Mouse (Mus musculus) thymus, adult 2 months (tissue): ENCODE results near the gene BC049352. TPM values are rescaled to one million over a fixed set of nuclear protein-coding genes. Genes with fewer than 3 reads are reported as not detected.

Experiments used
- DNase-seq: peaks from one replicate; pipeline ENCODE4 v3.0.0; 2021
- H3K27ac ChIP-seq: fragments of 200-500 bp; 2 replicates; pipeline ENCODE4 v1.5.1; 2012; ENCODE audit warnings: low read length, control low read depth; ENCODE audit not compliant: control insufficient read depth, insufficient read depth
- H3K27me3 ChIP-seq: fragments of 200-500 bp; 2 replicates; pipeline ENCODE4 v1.6.1; 2012; ENCODE audit warnings: mild to moderate bottlenecking, low read length, moderate library complexity, mixed read lengths; ENCODE audit not compliant: control insufficient read depth, insufficient read depth
- H3K36me3 ChIP-seq: fragments of 200-500 bp; 2 replicates; pipeline ENCODE4 v1.6.1; 2012; ENCODE audit warnings: mild to moderate bottlenecking, low read length, moderate library complexity; ENCODE audit not compliant: control insufficient read depth, insufficient read depth
- H3K4me1 ChIP-seq: fragments of 200-500 bp; replicated peaks from 2 replicates; pipeline ENCODE4 v1.6.1; 2012; ENCODE audit warnings: low read length; ENCODE audit not compliant: control insufficient read depth, insufficient read depth
- H3K4me3 ChIP-seq: fragments of 200-500 bp; 2 replicates; pipeline ENCODE4 v1.5.1; 2012; ENCODE audit warnings: mild to moderate bottlenecking, low read length, control low read depth, moderate library complexity; ENCODE audit not compliant: control insufficient read depth, insufficient read depth
- CTCF ChIP-seq: fragments of 200-500 bp; IDR thresholded peaks from 2 replicates; pipeline ENCODE4 v1.5.1; 2012; ENCODE audit warnings: mild to moderate bottlenecking, control low read depth, low read length, moderate library complexity, borderline replicate concordance; ENCODE audit not compliant: control insufficient read depth, poor library complexity, insufficient read depth; ENCODE audit errors: extremely low read depth
- POLR2A ChIP-seq: fragments of 200-500 bp; IDR thresholded peaks from 2 replicates; pipeline ENCODE4 v1.6.1; 2012; ENCODE audit warnings: mild to moderate bottlenecking, low read length, control low read depth, moderate library complexity; ENCODE audit not compliant: control insufficient read depth, poor library complexity, insufficient read depth; ENCODE audit errors: extremely low read depth
- WGBS: fragments of 180-500 bp; shearing (Covaris S2); methylation state at CpG from one replicate; pipeline ENCODE4 v1.1.7; 2018; 5-methylcytosine and 5-hydroxymethylcytosine counted together
- polyA plus RNA-seq: library from polyadenylated mRNA; depleted of rRNA; stranded (reverse); fragments of >200 nt; gene quantifications from 2 replicates; pipeline ENCODE4 v1.2.3, GENCODE M21; 2012

The BC049352 gene
- polyA plus RNA-seq, 1 experiment: 4.5 TPM

- TF ChIP-seq CTCF (no peak), POLR2A (no peak)
- WGBS: 79% methylated on average over 11 of the region's 11 CpGs
- Histone ChIP-seq H3K4me1 (peaks cover 47% of the 10 kb centered on the region), H3K36me3 (no peaks in the 10 kb centered on the region), H3K4me3 (no peak overlapping the region), H3K27me3 (no peaks in the 10 kb centered on the region), H3K27ac (peak overlapping the region; percentile 18; the same call in 1 of the 2 replicates)
- DNase-seq: no peak
Measured at GRCm38 (mm10) chr9:45215526-45216179, 33.8 kb downstream of the BC049352 start.

- H3K36me3 ChIP-seq: no peaks in the 10 kb centered on the region
- no peak overlapping the region for H3K4me3 ChIP-seq
- TF ChIP-seq POLR2A (no peak), CTCF (no peak)
- WGBS: 94% methylated on average over 3 of the region's 3 CpGs
- H3K27me3 ChIP-seq: no peaks in the 10 kb centered on the region
- no peak overlapping the region for H3K27ac ChIP-seq
- DNase-seq: no peak
- peaks cover 49% of the 10 kb centered on the region for H3K4me1 ChIP-seq
Measured at GRCm38 (mm10) chr9:45219644-45220043, 37.8 kb downstream of the BC049352 start.

GRCm38 (mm10) chr9:45221567-45221966 is 39.8 kb downstream of the BC049352 start:
- Histone ChIP-seq H3K27me3 (no peaks in the 10 kb centered on the region), H3K27ac (no peak overlapping the region), H3K4me1 (peaks cover 41% of the 10 kb centered on the region), H3K4me3 (no peak overlapping the region), H3K36me3 (no peaks in the 10 kb centered on the region)
- DNase-seq: peak; percentile 93
- TF ChIP-seq CTCF (no peak), POLR2A (no peak)
- WGBS: 9% methylated on average over 6 of the region's 6 CpGs

DNA sequence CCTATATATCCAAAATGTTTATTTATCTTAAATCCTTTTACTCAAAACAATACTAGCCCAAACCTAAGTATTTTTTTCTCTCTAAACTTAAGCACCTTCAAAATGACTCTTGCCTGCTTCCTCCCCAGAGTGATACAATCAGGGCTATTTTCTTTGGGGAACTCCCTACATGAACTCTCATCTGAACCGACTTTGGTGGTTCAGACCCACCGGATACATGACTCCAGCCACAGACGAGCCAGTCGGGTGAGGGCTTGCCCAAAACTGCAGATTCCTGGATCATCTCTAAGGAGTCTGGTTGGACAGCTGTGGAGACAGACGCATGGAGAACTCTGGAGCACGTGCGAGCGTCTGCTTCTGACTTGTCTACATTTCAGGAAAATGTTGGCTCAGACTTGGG is 47.6 kb downstream of the BC049352 start:
- H3K27me3 ChIP-seq: no peaks in the 10 kb centered on the region
- H3K4me3 ChIP-seq: no peak overlapping the region
- 64% methylated on average over 8 of the region's 8 CpGs for WGBS
- no peaks in the 10 kb centered on the region for H3K36me3 ChIP-seq
- peaks cover 10% of the 10 kb centered on the region for H3K4me1 ChIP-seq
- TF ChIP-seq CTCF (no peak), POLR2A (no peak)
- no peak overlapping the region for H3K27ac ChIP-seq
- DNase-seq: no peak

DNA sequence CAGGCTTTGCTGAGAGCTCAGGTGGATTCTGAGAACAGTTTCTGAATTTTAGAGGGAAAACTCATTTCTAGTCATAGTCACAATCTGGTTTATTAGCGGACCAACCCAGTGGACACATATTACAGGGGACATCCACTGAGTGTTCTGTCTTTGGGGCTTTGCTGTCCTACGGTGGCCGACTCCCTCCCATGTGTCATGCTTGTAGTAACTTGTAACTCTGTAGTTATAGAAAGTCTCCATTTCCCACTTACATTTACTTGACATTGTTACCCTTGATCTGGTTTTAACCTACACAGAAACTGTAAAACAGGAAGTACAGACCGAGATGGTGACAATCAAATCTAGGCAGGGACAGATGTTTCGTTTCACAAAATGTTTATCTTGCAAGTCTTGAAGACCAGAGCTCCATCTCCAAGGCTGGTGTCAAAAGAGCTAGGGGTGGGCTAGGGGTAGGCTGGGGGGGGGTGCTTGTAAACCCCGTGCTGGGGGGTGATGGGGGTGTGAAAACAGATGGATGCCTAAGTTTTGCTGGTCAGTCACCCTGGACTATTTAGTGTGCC is 53.9 kb downstream of the BC049352 start:
- peak overlapping the region; percentile 95 for H3K27ac ChIP-seq
- no peak for TF ChIP-seq POLR2A
- TF ChIP-seq CTCF: no peak
- H3K27me3 ChIP-seq: no peaks in the 10 kb centered on the region
- peaks cover 18% of the 10 kb centered on the region for H3K4me1 ChIP-seq
- no peak overlapping the region for H3K4me3 ChIP-seq
- no peak for DNase-seq
- H3K36me3 ChIP-seq: no peaks in the 10 kb centered on the region
- 22% methylated on average over 6 of the region's 6 CpGs for WGBS

- WGBS: 68% methylated on average over 7 of the region's 7 CpGs
- H3K4me1 ChIP-seq: peaks cover 25% of the 10 kb centered on the region
- H3K4me3 ChIP-seq: no peak overlapping the region
- no peak for DNase-seq
- H3K27ac ChIP-seq: no peak overlapping the region
- TF ChIP-seq CTCF: no peak
- TF ChIP-seq POLR2A: no peak
- H3K27me3 ChIP-seq: no peaks in the 10 kb centered on the region
- no peaks in the 10 kb centered on the region for H3K36me3 ChIP-seq
Measured at GRCm38 (mm10) chr9:45236744-45237143, 54.9 kb downstream of the BC049352 start.
